Mouse (Mus musculus) stomach, embryonic 14.5 days (tissue): ENCODE measurements at regions not wholly inside any gene's neighbourhood (a gene's known extent, or its start where the extent isn't known, plus 50 kb on each side); places are given as distances from the start of the nearest gene placed in this dataset.

Experiments used
- ATAC-seq: fragments of 200-750 bp; cut with Nextera tagmentation; 2 replicates; pipeline ENCODE4 v1.8.0; 2017; ENCODE audit warnings: low read depth, moderate TSS enrichment; ENCODE audit not compliant: insufficient number of reproducible peaks, insufficient read depth, low FRiP score
- H3K27ac ChIP-seq: fragments of 300-500 bp; sonication (generic); 2 replicates; pipeline ENCODE4 v1.5.1; 2014; ENCODE audit warnings: mild to moderate bottlenecking, low read length, moderate library complexity, mixed read lengths
- H3K27me3 ChIP-seq: fragments of 300-500 bp; sonication (generic); 2 replicates; pipeline ENCODE4 v1.6.1; 2014; ENCODE audit warnings: low read length, control low read depth, mixed read lengths; ENCODE audit not compliant: control insufficient read depth, insufficient read depth
- H3K36me3 ChIP-seq: fragments of 300-500 bp; sonication (generic); 2 replicates; pipeline ENCODE4 v1.6.1; 2014; ENCODE audit warnings: mild to moderate bottlenecking, control low read depth, low read length, moderate library complexity, mixed read lengths; ENCODE audit not compliant: control insufficient read depth, insufficient read depth
- H3K4me1 ChIP-seq: fragments of 300-500 bp; sonication (generic); 2 replicates; pipeline ENCODE4 v1.6.1; 2014; ENCODE audit warnings: low read length, control low read depth, mixed read lengths; ENCODE audit not compliant: control insufficient read depth, insufficient read depth
- H3K4me2 ChIP-seq: fragments of 300-500 bp; sonication (generic); replicated peaks from 2 replicates; pipeline ENCODE4 v1.6.1; 2014; ENCODE audit warnings: low read depth, low read length, control low read depth
- H3K4me3 ChIP-seq: fragments of 300-500 bp; sonication (generic); 2 replicates; pipeline ENCODE4 v1.5.1; 2014; ENCODE audit warnings: low read depth, low read length, control low read depth
- H3K9ac ChIP-seq: fragments of 300-500 bp; sonication (generic); replicated peaks from 2 replicates; pipeline ENCODE4 v1.6.1; 2014; ENCODE audit warnings: low read depth, mild to moderate bottlenecking, control low read depth, low read length, moderate library complexity, mixed read lengths
- H3K9me3 ChIP-seq: fragments of 300-500 bp; sonication (generic); 2 replicates; pipeline ENCODE4 v1.6.1; 2016; ENCODE audit warnings: low read depth, low read length, control low read depth; ENCODE audit not compliant: control insufficient read depth
- WGBS: fragments of 180-500 bp; shearing (Covaris S2); extraction: QIAGEN DNeasy Blood & Tissue Kit; methylation state at CpG from one replicate; pipeline ENCODE4 v1.1.7; 2014; 5-methylcytosine and 5-hydroxymethylcytosine counted together

GRCm38 (mm10) chr13:79453227-79453626, 1253.7 kb upstream of the Nr2f1 start:
- Histone ChIP-seq H3K9ac (no peak overlapping the region), H3K36me3 (no peaks in the 10 kb centered on the region), H3K4me2 (no peak overlapping the region), H3K27me3 (no peaks in the 10 kb centered on the region), H3K27ac (no peak overlapping the region), H3K4me1 (no peaks in the 10 kb centered on the region), H3K4me3 (no peak overlapping the region), H3K9me3 (no peaks in the 10 kb centered on the region)
- 56% methylated on average over 1 of the region's 1 CpGs for WGBS
- no peak for ATAC-seq

GRCm38 (mm10) chr13:79443113-79443512, 1243.6 kb upstream of the Nr2f1 start:
- no peaks in the 10 kb centered on the region for H3K36me3 ChIP-seq
- H3K4me2 ChIP-seq = no peak overlapping the region
- H3K9ac ChIP-seq = no peak overlapping the region
- H3K27ac ChIP-seq = no peak overlapping the region
- H3K4me3 ChIP-seq = no peak overlapping the region
- ATAC-seq = no peak
- no peaks in the 10 kb centered on the region for H3K27me3 ChIP-seq
- WGBS = 70% methylated on average over 3 of the region's 3 CpGs
- no peaks in the 10 kb centered on the region for H3K4me1 ChIP-seq
- no peaks in the 10 kb centered on the region for H3K9me3 ChIP-seq

- Histone ChIP-seq H3K36me3 (no peaks in the 10 kb centered on the region), H3K27ac (no peak overlapping the region)
Measured at GRCm38 (mm10) chr13:79442701-79443100, 1243.1 kb upstream of the Nr2f1 start.

GRCm38 (mm10) chr13:79431465-79431864, 1231.9 kb upstream of the Nr2f1 start:
- 52% methylated on average over 3 of the region's 3 CpGs for WGBS
- no peak for ATAC-seq
- Histone ChIP-seq H3K27ac (no peak overlapping the region), H3K27me3 (no peaks in the 10 kb centered on the region), H3K9me3 (no peaks in the 10 kb centered on the region), H3K4me3 (no peak overlapping the region), H3K4me1 (no peaks in the 10 kb centered on the region), H3K4me2 (no peak overlapping the region), H3K9ac (no peak overlapping the region), H3K36me3 (no peaks in the 10 kb centered on the region)

More at GRCm38 (mm10) chr13:79442701-79443100, 1243.1 kb upstream of the Nr2f1 start:
- Histone ChIP-seq H3K4me3 (no peak overlapping the region), H3K4me1 (no peaks in the 10 kb centered on the region), H3K9ac (no peak overlapping the region), H3K9me3 (no peaks in the 10 kb centered on the region), H3K27me3 (no peaks in the 10 kb centered on the region), H3K4me2 (no peak overlapping the region)
- no peak for ATAC-seq
- WGBS = 56% methylated on average over 2 of the region's 2 CpGs

GRCm38 (mm10) chr13:79430987-79431386, 1231.4 kb upstream of the Nr2f1 start:
- Histone ChIP-seq H3K36me3 (no peaks in the 10 kb centered on the region), H3K4me1 (no peaks in the 10 kb centered on the region), H3K9me3 (no peaks in the 10 kb centered on the region), H3K27ac (no peak overlapping the region), H3K4me3 (no peak overlapping the region), H3K4me2 (no peak overlapping the region), H3K9ac (no peak overlapping the region), H3K27me3 (no peaks in the 10 kb centered on the region)
- 32% methylated on average over 2 of the region's 2 CpGs for WGBS
- no peak for ATAC-seq

- ATAC-seq = no peak
Measured at GRCm38 (mm10) chr13:79430562-79430961, 1231.0 kb upstream of the Nr2f1 start.

GRCm38 (mm10) chr13:79417841-79418240, 1218.3 kb upstream of the Nr2f1 start:
- H3K36me3 ChIP-seq = no peaks in the 10 kb centered on the region
- no peaks in the 10 kb centered on the region for H3K9me3 ChIP-seq
- H3K27me3 ChIP-seq = no peaks in the 10 kb centered on the region
- H3K9ac ChIP-seq = no peak overlapping the region
- H3K4me2 ChIP-seq = no peak overlapping the region
- no peak for ATAC-seq
- no peak overlapping the region for H3K27ac ChIP-seq
- H3K4me1 ChIP-seq = no peaks in the 10 kb centered on the region
- WGBS = 65% methylated on average over 2 of the region's 2 CpGs
- no peak overlapping the region for H3K4me3 ChIP-seq

More at GRCm38 (mm10) chr13:79430562-79430961, 1231.0 kb upstream of the Nr2f1 start:
- Histone ChIP-seq H3K4me2 (no peak overlapping the region), H3K9ac (no peak overlapping the region), H3K4me3 (no peak overlapping the region), H3K27me3 (no peaks in the 10 kb centered on the region), H3K4me1 (no peaks in the 10 kb centered on the region), H3K27ac (no peak overlapping the region), H3K36me3 (no peaks in the 10 kb centered on the region), H3K9me3 (no peaks in the 10 kb centered on the region)
- 26% methylated on average over 1 of the region's 1 CpGs for WGBS

GRCm38 (mm10) chr13:79400082-79400481, 1200.5 kb upstream of the Nr2f1 start:
- Histone ChIP-seq H3K27me3 (no peaks in the 10 kb centered on the region), H3K9ac (no peak overlapping the region), H3K36me3 (no peaks in the 10 kb centered on the region), H3K4me3 (no peak overlapping the region), H3K27ac (no peak overlapping the region), H3K4me1 (no peaks in the 10 kb centered on the region), H3K4me2 (no peak overlapping the region), H3K9me3 (no peaks in the 10 kb centered on the region)
- WGBS = 78% methylated on average over 1 of the region's 1 CpGs
- ATAC-seq = no peak

- no peak overlapping the region for H3K4me2 ChIP-seq
- no peak overlapping the region for H3K27ac ChIP-seq
- ATAC-seq = no peak
- WGBS = 51% methylated on average over 3 of the region's 3 CpGs
- no peaks in the 10 kb centered on the region for H3K9me3 ChIP-seq
- no peaks in the 10 kb centered on the region for H3K27me3 ChIP-seq
- H3K36me3 ChIP-seq = no peaks in the 10 kb centered on the region
- H3K4me1 ChIP-seq = no peaks in the 10 kb centered on the region
- H3K9ac ChIP-seq = no peak overlapping the region
- no peak overlapping the region for H3K4me3 ChIP-seq
Measured at GRCm38 (mm10) chr13:79393938-79394337, 1194.4 kb upstream of the Nr2f1 start.
